Mouse (Mus musculus) macrophage (primary cell): ENCODE data around the gene Dhrs1. TPM values are rescaled to one million over a fixed set of nuclear protein-coding genes. Genes with fewer than 3 reads are reported as not detected.

Source experiments
- H3K27ac ChIP-seq: fragments of 350-480 bp; formaldehyde crosslinking; 2 replicates; pipeline ENCODE4 v1.9.0; 2021
- H3K36me3 ChIP-seq: fragments of 350-480 bp; formaldehyde crosslinking; 2 replicates; pipeline ENCODE4 v1.9.0; 2021; ENCODE audit errors: inconsistent target
- H3K4me3 ChIP-seq: fragments of 350-480 bp; formaldehyde crosslinking; 2 replicates; pipeline ENCODE4 v1.9.0; 2021; ENCODE audit errors: inconsistent target
- H3K79me2 ChIP-seq: fragments of 350-480 bp; formaldehyde crosslinking; 2 replicates; pipeline ENCODE4 v1.9.0; 2021; ENCODE audit errors: inconsistent target
- WGBS: methylation state at CpG from one replicate; pipeline ENCODE4 v1.1.7; 2026; ENCODE audit warnings: inconsistent platforms; ENCODE audit not compliant: missing documents; 5-methylcytosine and 5-hydroxymethylcytosine counted together
- polyA plus RNA-seq: library from polyadenylated mRNA; stranded (reverse); fragments of 250-400 nt; gene quantifications from 3 replicates; pipeline ENCODE4 v1.2.4, GENCODE M21; 2018; ENCODE audit warnings: inconsistent platforms

The Dhrs1 gene
- polyA plus RNA-seq, 1 experiment from 2014 or later: 106 TPM

- H3K36me3 ChIP-seq: peaks cover 46% of the 10 kb centered on the region
- H3K4me3 ChIP-seq: peak overlapping the region; percentile 90
- peaks cover 35% of the 10 kb centered on the region for H3K79me2 ChIP-seq
- 1% methylated on average over 29 of the region's 31 CpGs for WGBS
- peak overlapping the region; percentile 41 for H3K27ac ChIP-seq
Measured at GRCm38 (mm10) chr14:55745861-55746237, 359 bp upstream of the Dhrs1 start.

GRCm38 (mm10) chr14:55743711-55744110 lies 1.8 kb downstream of the Dhrs1 start:
- Histone ChIP-seq H3K27ac (no peak overlapping the region), H3K4me3 (no peak overlapping the region), H3K79me2 (peaks cover 35% of the 10 kb centered on the region), H3K36me3 (peaks cover 47% of the 10 kb centered on the region)
- WGBS: 22% methylated on average over 10 of the region's 10 CpGs

GRCm38 (mm10) chr14:55737086-55737687 lies 8.3 kb downstream of the Dhrs1 start:
- H3K27ac ChIP-seq: 0 out of 2 replicates have a peak overlapping the region, but pooled peaks have one; percentile 21
- H3K79me2 ChIP-seq: no peaks in the 10 kb centered on the region
- WGBS: 55% methylated on average over 9 of the region's 9 CpGs
- H3K36me3 ChIP-seq: peaks cover 39% of the 10 kb centered on the region
- no peak overlapping the region for H3K4me3 ChIP-seq

- peak overlapping the region; percentile 47 for H3K27ac ChIP-seq
- H3K4me3 ChIP-seq: no peak overlapping the region
- H3K79me2 ChIP-seq: no peaks in the 10 kb centered on the region
- peaks cover 25% of the 10 kb centered on the region for H3K36me3 ChIP-seq
- WGBS: 25% methylated on average over 4 of the region's 4 CpGs
Measured at GRCm38 (mm10) chr14:55735758-55736157, 9.7 kb downstream of the Dhrs1 start.

- Histone ChIP-seq H3K79me2 (no peaks in the 10 kb centered on the region), H3K27ac (peak overlapping the region; percentile 47), H3K4me3 (no peak overlapping the region), H3K36me3 (peaks cover 21% of the 10 kb centered on the region)
- 81% methylated on average over 3 of the region's 3 CpGs for WGBS
Measured at GRCm38 (mm10) chr14:55735334-55735733, 10.2 kb downstream of the Dhrs1 start.

GRCm38 (mm10) chr14:55734869-55735268 lies 10.6 kb downstream of the Dhrs1 start:
- Histone ChIP-seq H3K79me2 (no peaks in the 10 kb centered on the region), H3K4me3 (no peak overlapping the region), H3K27ac (peak overlapping the region; percentile 47; the same call in 1 of the 2 replicates), H3K36me3 (peaks cover 16% of the 10 kb centered on the region)
- 51% methylated on average over 7 of the region's 7 CpGs for WGBS

- Histone ChIP-seq H3K79me2 (no peaks in the 10 kb centered on the region), H3K36me3 (peaks cover 6% of the 10 kb centered on the region), H3K4me3 (no peak overlapping the region), H3K27ac (no peak overlapping the region)
- WGBS: 86% methylated on average over 9 of the region's 10 CpGs
Measured at GRCm38 (mm10) chr14:55733889-55734288, 11.6 kb downstream of the Dhrs1 start.

- WGBS: 92% methylated on average over 7 of the region's 7 CpGs
- Histone ChIP-seq H3K79me2 (no peaks in the 10 kb centered on the region), H3K4me3 (no peak overlapping the region), H3K36me3 (no peaks in the 10 kb centered on the region), H3K27ac (no peak overlapping the region)
Measured at GRCm38 (mm10) chr14:55730531-55731032, 14.9 kb downstream of the Dhrs1 start.

GRCm38 (mm10) chr14:55730116-55730515 lies 15.4 kb downstream of the Dhrs1 start:
- no peak overlapping the region for H3K4me3 ChIP-seq
- no peak overlapping the region for H3K27ac ChIP-seq
- WGBS: 84% methylated on average over 7 of the region's 7 CpGs
- no peaks in the 10 kb centered on the region for H3K36me3 ChIP-seq
- no peaks in the 10 kb centered on the region for H3K79me2 ChIP-seq

GRCm38 (mm10) chr14:55727889-55728685 lies 17.4 kb downstream of the Dhrs1 start:
- 57% methylated on average over 8 of the region's 8 CpGs for WGBS
- Histone ChIP-seq H3K4me3 (no peak overlapping the region), H3K27ac (no peak overlapping the region), H3K79me2 (no peaks in the 10 kb centered on the region), H3K36me3 (no peaks in the 10 kb centered on the region)

GRCm38 (mm10) chr14:55726261-55726660 lies 19.2 kb downstream of the Dhrs1 start:
- Histone ChIP-seq H3K36me3 (no peaks in the 10 kb centered on the region), H3K27ac (no peak overlapping the region), H3K79me2 (no peaks in the 10 kb centered on the region), H3K4me3 (no peak overlapping the region)

GRCm38 (mm10) chr14:55724411-55724871 lies 21.0 kb downstream of the Dhrs1 start:
- WGBS: 2% methylated on average over 8 of the region's 8 CpGs
- Histone ChIP-seq H3K27ac (peak overlapping the region; percentile 54), H3K4me3 (no peak overlapping the region), H3K79me2 (no peaks in the 10 kb centered on the region), H3K36me3 (peaks cover 5% of the 10 kb centered on the region; the same call in 1 of the 2 replicates)

- peaks cover 14% of the 10 kb centered on the region for H3K36me3 ChIP-seq
- no peak overlapping the region for H3K27ac ChIP-seq
- no peaks in the 10 kb centered on the region for H3K79me2 ChIP-seq
- H3K4me3 ChIP-seq: no peak overlapping the region
- WGBS: 84% methylated on average over 3 of the region's 7 CpGs
Measured at GRCm38 (mm10) chr14:55723433-55723832, 22.1 kb downstream of the Dhrs1 start.

- WGBS: 25% methylated on average over 8 of the region's 8 CpGs
- Histone ChIP-seq H3K27ac (no peak overlapping the region), H3K36me3 (peaks cover 22% of the 10 kb centered on the region), H3K79me2 (no peaks in the 10 kb centered on the region), H3K4me3 (no peak overlapping the region)
Measured at GRCm38 (mm10) chr14:55722438-55722945, 23.0 kb downstream of the Dhrs1 start.
